Mouse (Mus musculus): Measurements from ENCODE around the gene Tigit.

Tigit gene

GRCm38 (mm10) chr16:43664861-43665260 is 915 bp upstream of the Tigit start:
- no peak for DNase-seq (ENCODE audit: low spot score)

- no peak for DNase-seq (ENCODE audit: low spot score)
These were observed 1.6 kb downstream of the Tigit start for GRCm38 (mm10) chr16:43662124-43663004.

- DNase-seq (ENCODE audit: low spot score): no peak
These were observed 2.4 kb downstream of the Tigit start for GRCm38 (mm10) chr16:43661576-43661975.

- DNase-seq (ENCODE audit: low spot score): no peak
These were observed 8.7 kb downstream of the Tigit start for GRCm38 (mm10) chr16:43655183-43655787.

GRCm38 (mm10) chr16:43654269-43654668 is 9.7 kb downstream of the Tigit start:
- DNase-seq (ENCODE audit: low spot score): no peak

GRCm38 (mm10) chr16:43653288-43653687 is 10.7 kb downstream of the Tigit start:
- no peak for DNase-seq (ENCODE audit: low spot score)

GRCm38 (mm10) chr16:43650355-43651080 is 13.4 kb downstream of the Tigit start:
- no peak for DNase-seq (ENCODE audit: low spot score)

- DNase-seq (ENCODE audit: low spot score): no peak
These were observed 16.3 kb downstream of the Tigit start for GRCm38 (mm10) chr16:43647641-43648040.

GRCm38 (mm10) chr16:43646943-43647342 is 17.0 kb downstream of the Tigit start:
- no peak for DNase-seq (ENCODE audit: low spot score)

GRCm38 (mm10) chr16:43645879-43646278 is 18.1 kb downstream of the Tigit start:
- no peak for DNase-seq (ENCODE audit: low spot score)

GRCm38 (mm10) chr16:43641230-43641629 is 22.7 kb downstream of the Tigit start:
- DNase-seq (ENCODE audit: low spot score): no peak

- no peak for DNase-seq (ENCODE audit: low spot score)
These were observed 25.4 kb downstream of the Tigit start for GRCm38 (mm10) chr16:43638406-43639049.

- DNase-seq (ENCODE audit: low spot score): no peak
These were observed 26.7 kb downstream of the Tigit start for GRCm38 (mm10) chr16:43637241-43637640.

- no peak for DNase-seq (ENCODE audit: low spot score)
These were observed 29.9 kb downstream of the Tigit start for GRCm38 (mm10) chr16:43634037-43634436.

- no peak for DNase-seq (ENCODE audit: low spot score)
These were observed 32.2 kb downstream of the Tigit start for GRCm38 (mm10) chr16:43631758-43632157.

- no peak for DNase-seq (ENCODE audit: low spot score)
These were observed 35.3 kb downstream of the Tigit start for GRCm38 (mm10) chr16:43628662-43629061.

GRCm38 (mm10) chr16:43625956-43626355 is 38.0 kb downstream of the Tigit start:
- no peak for DNase-seq (ENCODE audit: low spot score)

GRCm38 (mm10) chr16:43625289-43625688 is 38.7 kb downstream of the Tigit start:
- DNase-seq (ENCODE audit: low spot score): no peak

GRCm38 (mm10) chr16:43624876-43625275 is 39.1 kb downstream of the Tigit start:
- no peak for DNase-seq (ENCODE audit: low spot score)

GRCm38 (mm10) chr16:43623315-43624000 is 40.5 kb downstream of the Tigit start:
- no peak for DNase-seq (ENCODE audit: low spot score)

- no peak for DNase-seq (ENCODE audit: low spot score)
These were observed 43.6 kb downstream of the Tigit start for GRCm38 (mm10) chr16:43620359-43620758.

- no peak for DNase-seq (ENCODE audit: low spot score)
These were observed 44.7 kb downstream of the Tigit start for GRCm38 (mm10) chr16:43619277-43619676.
